Mouse (Mus musculus) bone marrow macrophage, adult 2 months (primary cell): ENCODE data around the gene Celf6.

Experiments
- CTCF ChIP-seq: IDR thresholded peaks from 2 replicates; pipeline ENCODE4 v1.5.1; 2012; ENCODE audit warnings: low read depth, mild to moderate bottlenecking, low read length, moderate library complexity
- POLR2A ChIP-seq: IDR thresholded peaks from 2 replicates; pipeline ENCODE4 v1.6.1; 2012; ENCODE audit warnings: mild to moderate bottlenecking, low read depth, low read length, borderline replicate concordance

DNA sequence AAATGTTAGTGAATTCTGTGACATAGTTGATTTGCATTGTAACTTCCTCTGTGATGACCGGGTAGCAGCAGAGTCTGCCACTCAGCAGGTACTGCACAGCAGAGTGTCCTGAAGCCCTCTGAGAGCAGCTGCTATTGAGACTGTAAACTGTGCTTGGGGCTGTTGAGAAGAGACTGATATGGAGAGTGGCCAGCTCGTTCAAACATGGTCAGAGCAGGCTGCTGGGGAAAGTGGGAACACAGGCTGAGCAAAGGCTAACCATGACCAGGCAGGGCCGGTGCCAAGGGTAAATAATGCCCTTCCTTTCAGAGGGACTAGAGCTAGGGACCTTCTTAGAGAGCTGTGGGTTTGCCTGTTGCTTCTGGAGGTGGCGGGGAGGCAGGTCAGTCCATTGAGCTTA is 24.0 kb upstream of the Celf6 start:
- TF ChIP-seq POLR2A (no peak), CTCF (no peak)
